Mouse (Mus musculus) CH12.LX (cell line): Measurements from ENCODE around the gene Baz2b. TPM values are rescaled to one million over a fixed set of nuclear protein-coding genes. Genes with fewer than 3 reads are reported as not detected.

Source experiments
- DNase-seq: peaks from one replicate; pipeline ENCODE4 v3.0.0-alpha.2; 2013; ENCODE audit errors: extremely low read depth
- H3K27ac ChIP-seq: 2 replicates; pipeline ENCODE4 v1.5.1; 2012; ENCODE audit warnings: low read depth, mild to moderate bottlenecking, control low read depth, moderate library complexity; ENCODE audit not compliant: insufficient read depth
- H3K27me3 ChIP-seq: replicated peaks from 2 replicates; pipeline ENCODE3; 2012; ENCODE audit warnings: inconsistent platforms
- H3K36me3 ChIP-seq, 2 experiments: replicated peaks in 1 of 2; 2 replicates each; pipeline versions ENCODE3 to v1.6.1; 2012; ENCODE audit warnings: inconsistent platforms in 1 of 2, low read length in 1 of 2, mild to moderate bottlenecking in 1 of 2, mixed read lengths in 1 of 2, moderate library complexity in 1 of 2; ENCODE audit not compliant: control insufficient read depth in 1 of 2, insufficient read depth in 1 of 2
- H3K4me1 ChIP-seq, 2 experiments: 2 replicates each; pipeline ENCODE4 v1.6.1; 2012; ENCODE audit warnings: inconsistent platforms in 1 of 2, moderate library complexity in 1 of 2; ENCODE audit not compliant: insufficient read depth in 2 of 2, control insufficient read depth in 1 of 2
- H3K4me2 ChIP-seq: 2 replicates; pipeline ENCODE4 v1.6.1; 2012; ENCODE audit warnings: low read depth, mild to moderate bottlenecking, control low read depth; ENCODE audit not compliant: poor library complexity, insufficient read depth, severe bottlenecking
- H3K4me3 ChIP-seq, 3 experiments: fragments of 150-350 bp in 1 of 3; sonication (generic) in 1 of 3; replicated peaks in 1 of 3; 2 replicates each; pipeline versions ENCODE3 to v1.5.1; 2011 to 2012; ENCODE audit warnings: low read depth in 2 of 3, low read length in 2 of 3, mild to moderate bottlenecking in 2 of 3, moderate library complexity in 2 of 3, control low read depth in 1 of 3, improper control_type of control experiment in 1 of 3, inconsistent platforms in 1 of 3, mixed read lengths in 1 of 3; ENCODE audit not compliant: poor library complexity in 1 of 3
- H3K79me2 ChIP-seq: replicated peaks from 2 replicates; pipeline ENCODE4 v1.6.1; 2012; ENCODE audit warnings: mild to moderate bottlenecking, moderate library complexity; ENCODE audit not compliant: control insufficient read depth, poor library complexity, insufficient read depth, severe bottlenecking; ENCODE audit errors: extremely low read depth
- H3K9ac ChIP-seq: 2 replicates; pipeline ENCODE4 v1.6.1; 2012; ENCODE audit warnings: low read depth, mild to moderate bottlenecking, control low read depth, moderate library complexity; ENCODE audit not compliant: insufficient read depth
- H3K9me3 ChIP-seq: replicated peaks from 2 replicates; pipeline ENCODE3; 2012; ENCODE audit warnings: low read length, inconsistent platforms, mixed read lengths
- BHLHE40 ChIP-seq: IDR thresholded peaks from 2 replicates; pipeline ENCODE4 v1.6.1; 2011; ENCODE audit warnings: mild to moderate bottlenecking, low read depth, low read length, improper control_type of control experiment
- CHD1 ChIP-seq: IDR thresholded peaks from 2 replicates; pipeline ENCODE4 v1.6.1; 2012; ENCODE audit warnings: low read depth, low read length, improper control_type of control experiment, inconsistent platforms
- CTCF ChIP-seq, 2 experiments: IDR thresholded peaks in 1 of 2; conservative IDR thresholded peaks in 1 of 2; 2 replicates each; pipeline ENCODE4 v1.5.1; 2011 to 2012; ENCODE audit warnings: low read depth in 2 of 2, low read length in 2 of 2, improper control_type of control experiment in 1 of 2, inconsistent platforms in 1 of 2, mild to moderate bottlenecking in 1 of 2, moderate library complexity in 1 of 2
- E2F4 ChIP-seq: IDR thresholded peaks from 2 replicates; pipeline ENCODE4 v1.6.1; 2011; ENCODE audit warnings: low read depth, low read length, improper control_type of control experiment; ENCODE audit not compliant: insufficient replicate concordance
- GABPA ChIP-seq: IDR thresholded peaks from 2 replicates; pipeline ENCODE4 v1.6.1; 2012; ENCODE audit warnings: low read depth, low read length, improper control_type of control experiment, inconsistent platforms; ENCODE audit not compliant: insufficient replicate concordance
- HCFC1 ChIP-seq: IDR thresholded peaks from 2 replicates; pipeline ENCODE4 v1.6.1; 2012; ENCODE audit warnings: low read depth, mild to moderate bottlenecking, inconsistent platforms, low read length, improper control_type of control experiment
- IRF4 ChIP-seq: IDR thresholded peaks from 2 replicates; pipeline ENCODE4 v1.6.1; 2014; ENCODE audit warnings: low read depth, mild to moderate bottlenecking, inconsistent platforms, low read length, improper control_type of control experiment
- MAFK ChIP-seq: IDR thresholded peaks from 2 replicates; pipeline ENCODE4 v1.6.1; 2011; ENCODE audit warnings: low read length, improper control_type of control experiment; ENCODE audit not compliant: insufficient replicate concordance
- MAX ChIP-seq: IDR thresholded peaks from 2 replicates; pipeline ENCODE4 v1.6.1; 2011; ENCODE audit warnings: low read length, improper control_type of control experiment
- PAX5 ChIP-seq: IDR thresholded peaks from 2 replicates; pipeline ENCODE4 v1.6.1; 2012; ENCODE audit warnings: low read length, inconsistent platforms, mixed read lengths
- POLR2A ChIP-seq: IDR thresholded peaks from 2 replicates; pipeline ENCODE4 v1.6.1; 2011; ENCODE audit warnings: low read depth, mild to moderate bottlenecking, improper control_type of control experiment, low read length
- SIN3A ChIP-seq: IDR thresholded peaks from 2 replicates; pipeline ENCODE4 v1.6.1; 2012; ENCODE audit warnings: low read length, improper control_type of control experiment, inconsistent platforms
- TCF12 ChIP-seq: IDR thresholded peaks from 2 replicates; pipeline ENCODE4 v1.6.1; 2014; ENCODE audit warnings: low read depth, mild to moderate bottlenecking, inconsistent platforms, low read length, improper control_type of control experiment
- UBTF ChIP-seq: IDR thresholded peaks from 2 replicates; pipeline ENCODE4 v1.6.1; 2012; ENCODE audit warnings: low read depth, mild to moderate bottlenecking, inconsistent platforms, low read length, improper control_type of control experiment, moderate library complexity
- ZC3H11A ChIP-seq: IDR thresholded peaks from 2 replicates; pipeline ENCODE4 v1.6.1; 2012; ENCODE audit warnings: low read depth, mild to moderate bottlenecking, inconsistent platforms, low read length, improper control_type of control experiment
- ZMIZ1 ChIP-seq: IDR thresholded peaks from 2 replicates; pipeline ENCODE4 v1.6.1; 2012; ENCODE audit warnings: low read depth, mild to moderate bottlenecking, inconsistent platforms, low read length, improper control_type of control experiment
- ZNF384 ChIP-seq: IDR thresholded peaks from 2 replicates; pipeline ENCODE4 v1.6.1; 2012; ENCODE audit warnings: low read depth, low read length, improper control_type of control experiment, inconsistent platforms
- dilution Hi-C: fragments of 300-500 bp; cut with MboI; formaldehyde crosslinking; loops from 2 replicates; pipeline ENCODE4 v1.14.3; 2020; ENCODE audit warnings: low sequenced_read_pairs; ENCODE audit not compliant: extremely low pct_unique_long_range_greater_than_20kb, extremely low pct_ligation_motif_present
- in situ Hi-C: fragments of 300-500 bp; cut with MboI; formaldehyde crosslinking; loops from 3 replicates; pipeline ENCODE4 v1.14.3; 2019; ENCODE audit warnings: low sequenced_read_pairs, low pct_ligation_motif_present, low pct_unique_long_range_greater_than_20kb, mixed read lengths
- polyA plus RNA-seq: library from polyadenylated mRNA; unstranded; fragments of >175 nt; gene quantifications from 2 replicates; pipeline ENCODE4 v1.2.1, GENCODE M21; 2012; ENCODE audit warnings: low read depth; ENCODE audit not compliant: insufficient read length
- total RNA-seq, 2 experiments: library from RNA; depleted of rRNA; stranded (reverse); fragments of 300-350 nt in 1 of 2; fragments of >200 nt in 1 of 2; gene quantifications; 2 replicates each; pipeline ENCODE4 v1.2.3; 2012 to 2014

Baz2b gene
- total and polyA plus RNA-seq, 3 experiments = 17.3 to 36.3 (median 31.9) TPM

DNA sequence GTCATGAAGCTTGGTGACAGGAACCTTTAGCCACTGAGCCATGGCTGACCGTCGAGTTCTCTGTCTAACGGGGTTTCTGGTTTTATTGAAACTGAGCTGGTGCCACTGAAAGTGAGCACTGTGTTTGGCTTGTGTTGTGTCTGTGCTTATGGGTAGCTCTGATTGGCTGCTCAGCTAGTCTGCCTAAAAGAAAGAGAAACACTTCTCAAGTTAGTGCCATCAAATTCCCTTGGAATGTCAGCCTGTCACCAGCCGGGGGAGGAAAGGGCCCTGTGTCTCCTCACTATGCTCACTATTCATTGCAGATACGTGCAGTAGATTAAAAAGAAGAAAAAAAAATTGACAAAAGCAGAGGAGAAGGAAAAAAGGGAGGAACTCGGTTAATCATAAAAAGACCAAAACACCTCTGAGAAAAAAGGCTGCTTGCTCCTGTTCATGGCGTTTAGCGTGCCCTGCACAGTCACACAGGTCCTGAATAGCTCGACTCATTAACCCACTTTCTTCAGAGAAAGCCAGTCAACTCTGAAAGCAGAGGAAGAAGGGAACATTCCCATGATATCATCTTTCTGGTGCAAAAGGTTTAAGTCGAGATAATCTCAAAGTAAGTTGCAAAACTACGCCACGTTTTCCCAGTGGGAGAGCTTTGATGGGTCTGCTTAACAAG, 93.6 kb downstream of the Baz2b start:
- TF ChIP-seq ZNF384 = no peak
- TF ChIP-seq MAFK = no peak
- no peak for TF ChIP-seq UBTF
- TF ChIP-seq CTCF (conservative IDR thresholded peaks at IDR 0.05 in 1 of 2, IDR thresholded peaks at IDR 0.05 in 1 of 2; ENCODE audit: low read depth in 2 of 2, low read length in 2 of 2) = no peak
- no peak for TF ChIP-seq CHD1
- TF ChIP-seq ZMIZ1 = no peak
- no peak for TF ChIP-seq MAX
- no peak for TF ChIP-seq E2F4
- TF ChIP-seq GABPA = no peak
- TF ChIP-seq BHLHE40 = no peak
- no peak for TF ChIP-seq ZC3H11A
- TF ChIP-seq SIN3A = no peak
- TF ChIP-seq PAX5 = no peak
- no peak overlapping the region for H3K27ac ChIP-seq
- H3K4me2 ChIP-seq = no peak overlapping the region
- dilution Hi-C loops = no loop called here
- peaks cover 1% of the 10 kb centered on the region for H3K9me3 ChIP-seq
- DNase-seq = no peak
- H3K4me3 ChIP-seq = no peak overlapping the region
- peaks cover 42% of the 10 kb centered on the region for H3K79me2 ChIP-seq
- peaks cover under 1 to 11% of the 10 kb centered on the region in 2 experiments for H3K36me3 ChIP-seq
- no peaks in the 10 kb centered on the region for H3K27me3 ChIP-seq
- H3K4me1 ChIP-seq = peaks cover 10 to 59% of the 10 kb centered on the region in 2 experiments
- no peak overlapping the region for H3K9ac ChIP-seq
- in situ Hi-C loops = no loop called here

DNA sequence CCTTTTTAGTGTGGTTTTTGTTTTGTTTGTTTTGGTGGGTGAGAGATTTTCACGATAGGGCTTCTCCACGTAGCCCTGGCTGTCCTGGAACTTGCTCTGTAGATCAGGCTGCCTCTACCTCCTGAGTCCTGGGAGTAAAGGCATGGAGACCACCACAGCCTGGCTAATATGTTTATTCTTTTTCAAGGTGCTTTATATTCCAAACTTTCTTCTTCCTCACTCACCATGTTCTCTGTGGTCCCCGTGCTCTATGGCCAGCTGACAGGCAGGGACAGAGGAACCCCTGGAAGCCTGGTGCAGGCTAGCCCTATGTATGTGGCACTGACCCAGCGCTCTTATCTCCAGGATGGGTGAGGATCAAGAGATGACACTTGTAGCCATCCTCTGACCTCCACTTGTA, 94.7 kb downstream of the Baz2b start:
- H3K4me2 ChIP-seq = no peak overlapping the region
- no peaks in the 10 kb centered on the region for H3K27me3 ChIP-seq
- in situ Hi-C loops (no loop called here), dilution Hi-C loops (no loop called here)
- peaks cover 38% of the 10 kb centered on the region for H3K79me2 ChIP-seq
- H3K9ac ChIP-seq = no peak overlapping the region
- H3K36me3 ChIP-seq = peaks cover 3 to 19% of the 10 kb centered on the region in 2 experiments
- H3K27ac ChIP-seq = no peak overlapping the region
- TF ChIP-seq POLR2A (no peak), PAX5 (no peak), IRF4 (no peak), HCFC1 (no peak), TCF12 (no peak)
- TF ChIP-seq, all 38 proteins: peak for 0
- no peak for DNase-seq
- Histone ChIP-seq H3K9me3 (peaks cover 7% of the 10 kb centered on the region), H3K4me1 (peaks cover 10 to 49% of the 10 kb centered on the region in 2 experiments), H3K4me3 (no peak overlapping the region)
